Mouse (Mus musculus) lung, embryonic 14.5 days (tissue): ENCODE measurements around the gene Sesn3. TPM values are rescaled to one million over a fixed set of nuclear protein-coding genes. Genes with fewer than 3 reads are reported as not detected.

Experiments used
- ATAC-seq: fragments of 200-750 bp; cut with Nextera tagmentation; 2 replicates; pipeline ENCODE4 v1.8.0; 2017; ENCODE audit warnings: mild to moderate bottlenecking, moderate TSS enrichment, moderate library complexity; ENCODE audit not compliant: insufficient read depth
- DNase-seq: peaks from one replicate; pipeline ENCODE4 v3.0.0-alpha.2; 2015
- H3K27ac ChIP-seq: fragments of 300-500 bp; sonication (generic); 2 replicates; pipeline ENCODE4 v1.5.1; 2014; ENCODE audit warnings: low read depth, mild to moderate bottlenecking, moderate library complexity
- H3K27me3 ChIP-seq: fragments of 300-500 bp; sonication (generic); 2 replicates; pipeline ENCODE4 v1.6.1; 2014; ENCODE audit warnings: low read length, control low read depth; ENCODE audit not compliant: insufficient read depth
- H3K36me3 ChIP-seq: fragments of 300-500 bp; sonication (generic); 2 replicates; pipeline ENCODE4 v1.6.1; 2014; ENCODE audit warnings: control low read depth; ENCODE audit not compliant: insufficient read depth
- H3K4me1 ChIP-seq: fragments of 300-500 bp; sonication (generic); 2 replicates; pipeline ENCODE4 v1.6.1; 2014; ENCODE audit warnings: antibody characterized with exemption, control low read depth; ENCODE audit not compliant: insufficient read depth
- H3K4me2 ChIP-seq: fragments of 300-500 bp; sonication (generic); 2 replicates; pipeline ENCODE4 v1.6.1; 2014; ENCODE audit warnings: mild to moderate bottlenecking
- H3K4me3 ChIP-seq: fragments of 300-500 bp; sonication (generic); 2 replicates; pipeline ENCODE4 v1.5.1; 2014; ENCODE audit warnings: low read depth, low read length
- H3K9ac ChIP-seq: fragments of 300-500 bp; sonication (generic); 2 replicates; pipeline ENCODE4 v1.6.1; 2014
- H3K9me3 ChIP-seq: fragments of 300-500 bp; sonication (generic); 2 replicates; pipeline ENCODE4 v1.6.1; 2016; ENCODE audit warnings: low read depth, low read length, control low read depth
- CTCF ChIP-seq: IDR thresholded peaks from 2 replicates; pipeline ENCODE4 v1.5.1; 2016; ENCODE audit warnings: antibody characterized with exemption, low read depth
- WGBS: fragments of 180-500 bp; shearing (Covaris S2); extraction: QIAGEN DNeasy Blood & Tissue Kit; methylation state at CpG from one replicate; pipeline ENCODE4 v1.1.7; 2014; 5-methylcytosine and 5-hydroxymethylcytosine counted together
- polyA plus RNA-seq: library from polyadenylated mRNA; unstranded; fragments of >200 nt; fragmentation: Nextera tagmentation; extraction: Ambion mirVana; gene quantifications from 2 replicates; pipeline ENCODE4 v1.2.1, GENCODE M21; 2014

Sesn3 gene
- polyA plus RNA-seq, 1 experiment from 2014 or later = 23.5 TPM

DNA sequence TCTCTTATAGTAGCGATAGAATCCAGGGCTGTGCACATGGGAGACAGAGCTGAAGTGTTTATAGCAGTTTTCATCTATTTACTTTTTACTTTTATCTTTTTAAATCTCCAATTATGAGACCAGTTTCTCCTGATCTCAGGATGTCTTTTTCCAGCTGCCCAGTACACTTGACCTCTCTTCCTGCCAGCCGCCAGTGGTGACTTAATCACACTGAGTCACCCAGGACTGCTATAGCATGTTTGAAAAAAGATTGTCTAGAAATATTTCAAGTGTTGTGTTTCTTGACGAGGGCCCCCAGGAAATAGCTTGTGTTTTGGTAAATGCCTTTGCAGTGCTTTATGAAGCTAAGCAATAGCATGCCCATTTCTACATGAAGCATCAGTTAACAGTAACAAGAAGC lies 10.2 kb downstream of the Sesn3 start:
- WGBS = 33% methylated on average over 3 of the region's 3 CpGs
- no peak for ATAC-seq
- no peak for DNase-seq

GRCm38 (mm10) chr9:14287234-14287633 lies 12.4 kb downstream of the Sesn3 start:
- no peaks in the 10 kb centered on the region for H3K9me3 ChIP-seq
- no peaks in the 10 kb centered on the region for H3K36me3 ChIP-seq
- no peak overlapping the region for H3K27ac ChIP-seq
- no peak overlapping the region for H3K4me2 ChIP-seq
- no peak for ATAC-seq
- H3K9ac ChIP-seq = no peak overlapping the region
- H3K27me3 ChIP-seq = no peaks in the 10 kb centered on the region
- peaks cover 6% of the 10 kb centered on the region; the same call in 1 of the 2 replicates for H3K4me1 ChIP-seq
- no peak overlapping the region for H3K4me3 ChIP-seq
- TF ChIP-seq CTCF = no peak
- no peak for DNase-seq
- WGBS = 91% methylated on average over 1 of the region's 1 CpGs

More for the DNA sequence above, 10.2 kb downstream of the Sesn3 start:
- Histone ChIP-seq H3K9ac (no peak overlapping the region), H3K4me1 (peaks cover 3% of the 10 kb centered on the region; the same call in 1 of the 2 replicates), H3K36me3 (no peaks in the 10 kb centered on the region), H3K27ac (no peak overlapping the region), H3K9me3 (no peaks in the 10 kb centered on the region), H3K27me3 (no peaks in the 10 kb centered on the region), H3K4me2 (no peak overlapping the region), H3K4me3 (no peak overlapping the region)
- no peak for TF ChIP-seq CTCF

DNA sequence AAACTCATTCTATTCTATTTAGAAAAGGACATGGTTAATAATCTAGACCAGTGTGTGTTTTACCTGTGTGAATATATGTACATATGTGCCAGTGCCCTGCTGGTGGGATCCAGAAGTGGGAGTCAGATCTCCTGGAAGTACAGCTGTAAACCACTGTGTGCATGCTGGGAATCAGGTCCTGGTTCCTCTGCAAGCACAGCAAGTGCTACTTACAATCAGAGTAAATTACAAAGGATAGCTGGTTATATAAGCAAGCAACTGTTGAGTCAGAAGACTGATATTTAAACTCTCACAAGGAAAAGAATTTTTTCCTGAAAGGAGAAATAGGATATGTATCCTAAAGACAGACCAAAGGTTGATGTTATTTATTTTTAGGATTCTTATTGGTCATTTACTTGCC lies 13.6 kb downstream of the Sesn3 start:
- DNase-seq (no peak), ATAC-seq (no peak)
- H3K4me1 ChIP-seq = peaks cover 9% of the 10 kb centered on the region; the same call in 1 of the 2 replicates
- no peaks in the 10 kb centered on the region for H3K36me3 ChIP-seq
- H3K9ac ChIP-seq = no peak overlapping the region
- H3K27ac ChIP-seq = no peak overlapping the region
- no peaks in the 10 kb centered on the region for H3K27me3 ChIP-seq
- no peak overlapping the region for H3K4me3 ChIP-seq
- H3K4me2 ChIP-seq = no peak overlapping the region
- no peak for TF ChIP-seq CTCF
- H3K9me3 ChIP-seq = no peaks in the 10 kb centered on the region

DNA sequence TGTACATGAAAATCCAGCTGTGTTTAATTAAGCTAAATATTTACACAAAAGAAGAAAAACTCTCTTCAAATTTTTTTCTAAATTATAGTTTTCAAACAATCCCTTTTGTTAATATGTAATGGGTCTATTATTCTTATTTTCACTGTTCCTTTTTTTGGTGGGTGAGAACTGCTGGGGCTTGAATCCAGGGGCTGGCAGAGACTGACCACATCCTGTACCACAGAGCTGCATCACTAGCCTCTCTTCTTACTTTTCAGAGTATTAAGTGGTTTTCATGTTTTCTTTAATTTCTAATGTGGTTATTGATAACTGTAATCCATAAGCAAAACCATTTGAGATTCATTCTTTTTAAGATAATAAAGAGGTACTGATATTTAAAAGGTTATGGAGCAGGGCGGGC lies 19.0 kb downstream of the Sesn3 start:
- no peak overlapping the region for H3K9ac ChIP-seq
- no peak overlapping the region for H3K4me3 ChIP-seq
- ATAC-seq = no peak
- H3K9me3 ChIP-seq = no peaks in the 10 kb centered on the region
- TF ChIP-seq CTCF = no peak
- H3K27me3 ChIP-seq = no peaks in the 10 kb centered on the region
- H3K4me1 ChIP-seq = 0 out of 2 replicates have a peak, but pooled peaks cover 6% of the 10 kb centered on the region
- 94% methylated on average over 1 of the region's 1 CpGs for WGBS
- no peak overlapping the region for H3K4me2 ChIP-seq
- no peaks in the 10 kb centered on the region for H3K36me3 ChIP-seq
- no peak for DNase-seq
- no peak overlapping the region for H3K27ac ChIP-seq

DNA sequence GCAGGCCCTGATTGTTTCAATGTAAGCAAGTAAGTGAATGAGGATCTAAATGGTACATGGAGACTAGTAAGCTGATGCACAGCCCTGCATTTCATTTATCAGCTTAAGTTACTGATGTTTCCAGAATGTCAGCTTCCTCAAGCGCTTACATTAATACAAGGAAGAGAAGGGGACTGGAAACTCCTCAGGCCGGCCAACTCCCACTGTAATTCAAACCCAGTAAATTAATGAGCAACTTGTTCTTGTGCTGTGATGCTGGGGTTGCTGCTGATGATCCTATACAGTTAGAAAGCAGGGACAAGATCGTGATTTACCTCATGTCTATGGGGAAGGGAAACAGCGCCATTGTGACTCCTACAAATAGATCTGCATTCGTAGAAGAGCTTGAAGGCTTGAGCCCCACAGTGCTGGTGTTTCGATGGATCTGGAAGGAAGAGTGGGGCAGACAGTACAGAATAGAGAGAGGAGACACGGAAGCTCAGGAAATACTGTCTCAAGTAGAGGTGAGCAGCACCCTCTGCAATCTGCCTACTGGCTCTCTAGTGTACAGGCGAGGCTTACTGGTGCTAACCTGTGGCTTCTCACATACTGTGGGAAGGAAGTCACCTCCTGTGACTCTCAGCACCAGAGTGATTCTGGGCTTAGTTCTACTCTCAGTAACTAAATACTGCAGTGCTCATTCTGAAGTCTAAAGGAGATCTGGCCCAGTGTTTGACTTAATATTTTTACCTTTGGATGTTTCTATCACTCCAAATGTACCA lies 21.0 kb downstream of the Sesn3 start:
- no peaks in the 10 kb centered on the region for H3K9me3 ChIP-seq
- TF ChIP-seq CTCF = no peak
- no peak for DNase-seq
- no peak overlapping the region for H3K4me3 ChIP-seq
- H3K27ac ChIP-seq = no peak overlapping the region
- no peaks in the 10 kb centered on the region for H3K36me3 ChIP-seq
- H3K9ac ChIP-seq = no peak overlapping the region
- no peak for ATAC-seq
- WGBS = 88% methylated on average over 8 of the region's 8 CpGs
- no peaks in the 10 kb centered on the region for H3K27me3 ChIP-seq
- peaks cover 6% of the 10 kb centered on the region; the same call in 1 of the 2 replicates for H3K4me1 ChIP-seq
- H3K4me2 ChIP-seq = no peak overlapping the region

DNA sequence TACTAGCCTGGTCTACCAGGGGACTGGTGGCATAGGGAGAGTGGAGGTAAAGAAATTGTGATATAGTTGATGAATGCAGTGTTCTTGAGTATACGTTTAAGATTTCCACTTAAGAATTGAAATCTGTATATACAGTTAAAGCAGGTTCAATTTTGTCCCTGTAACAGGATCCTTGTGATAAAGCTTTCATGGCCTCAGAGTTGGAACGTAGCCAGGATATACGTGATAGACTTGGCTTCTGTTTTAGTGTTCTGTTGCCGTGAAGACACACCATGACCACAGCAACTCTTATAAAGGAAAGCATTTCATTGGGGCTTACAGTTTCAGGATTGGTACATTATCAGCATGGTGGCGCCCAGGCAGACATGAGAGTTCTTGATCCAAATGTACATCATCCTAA lies 22.3 kb downstream of the Sesn3 start:
- H3K9me3 ChIP-seq = no peaks in the 10 kb centered on the region
- no peaks in the 10 kb centered on the region for H3K36me3 ChIP-seq
- ATAC-seq = no peak
- 55% methylated on average over 5 of the region's 5 CpGs for WGBS
- no peak overlapping the region for H3K4me3 ChIP-seq
- TF ChIP-seq CTCF = no peak
- no peak overlapping the region for H3K9ac ChIP-seq
- no peaks in the 10 kb centered on the region for H3K27me3 ChIP-seq
- DNase-seq = peak; percentile 67
- peaks cover 3% of the 10 kb centered on the region; the same call in 1 of the 2 replicates for H3K4me1 ChIP-seq
- H3K4me2 ChIP-seq = no peak overlapping the region
- H3K27ac ChIP-seq = no peak overlapping the region

DNA sequence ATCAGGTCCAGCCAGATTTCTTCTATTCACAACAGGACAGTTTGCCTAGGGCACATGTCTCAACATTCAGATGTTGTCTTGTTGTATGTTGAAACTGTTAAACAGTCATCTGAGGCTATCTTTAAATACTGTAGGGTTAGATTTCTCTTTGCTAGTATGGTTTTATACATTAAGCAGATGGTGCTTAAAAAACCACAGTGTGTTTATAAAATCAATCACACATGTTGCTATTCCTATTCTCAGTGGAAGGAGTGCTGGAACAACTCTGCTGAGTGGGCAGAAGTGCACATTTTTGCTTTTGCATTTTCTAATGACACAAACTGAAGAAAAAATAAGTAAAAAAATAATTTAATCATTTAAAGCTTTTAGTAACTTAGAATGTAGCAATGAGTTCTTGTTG lies 25.0 kb downstream of the Sesn3 start:
- no peak for TF ChIP-seq CTCF
- DNase-seq (no peak), ATAC-seq (no peak)
- no peak overlapping the region for H3K4me3 ChIP-seq
- no peak overlapping the region for H3K4me2 ChIP-seq
- H3K4me1 ChIP-seq = no peaks in the 10 kb centered on the region; the same call in 1 of the 2 replicates
- H3K27me3 ChIP-seq = no peaks in the 10 kb centered on the region
- no peaks in the 10 kb centered on the region for H3K9me3 ChIP-seq
- H3K36me3 ChIP-seq = no peaks in the 10 kb centered on the region
- H3K9ac ChIP-seq = no peak overlapping the region
- no peak overlapping the region for H3K27ac ChIP-seq
